Mouse (Mus musculus) spleen, adult 2 months (tissue): ENCODE measurements around the gene Atp2c2.

Experiments used
- CTCF ChIP-seq: fragments of 200-500 bp; IDR thresholded peaks from 2 replicates; pipeline ENCODE4 v1.5.1; 2011; ENCODE audit warnings: mild to moderate bottlenecking, inconsistent platforms; ENCODE audit not compliant: insufficient read depth, insufficient read length, insufficient replicate concordance; ENCODE audit errors: extremely low read depth
- POLR2A ChIP-seq: fragments of 200-500 bp; IDR thresholded peaks from 2 replicates; pipeline ENCODE4 v1.6.1; 2011; ENCODE audit warnings: low read depth, low read length, inconsistent platforms

- TF ChIP-seq CTCF (no peak), POLR2A (no peak)
Observed at GRCm38 (mm10) chr8:119806422-119807263, 106.8 kb downstream of the Atp2c2 start.
